8 mouse cellular contexts compared by ENCODE assay signal in the genomic region with DNA sequence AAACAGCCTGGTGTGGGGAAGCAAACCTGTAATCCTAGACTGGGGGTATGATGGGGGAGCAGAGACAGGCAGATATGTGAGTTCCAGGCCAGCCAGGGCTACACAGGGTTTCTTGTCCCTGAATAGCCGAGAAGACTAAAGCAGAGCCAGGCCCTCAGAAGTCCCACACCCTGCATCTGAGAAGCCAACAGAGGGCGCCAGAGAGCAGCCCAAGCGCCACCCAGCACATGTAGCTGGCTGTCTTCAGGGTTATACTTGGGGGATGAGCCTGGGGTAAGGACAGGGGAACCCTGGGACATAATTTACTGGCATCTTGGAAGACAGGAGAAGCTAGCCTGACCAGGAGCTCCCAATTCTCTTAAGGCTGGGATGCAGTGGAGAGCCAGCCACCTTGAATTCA. TPM values are rescaled to one million over a fixed set of nuclear protein-coding genes. Genes with fewer than 3 reads are reported as not detected.
DNase-seq lines count a peak whose midpoint lies in the region; ATAC-seq and TF ChIP-seq lines count a peak whose summit lies in the region.

No protein-coding gene starts in this region.

- no peak for TF ChIP-seq POLR2A in thymus, adult 2 months (IDR thresholded peaks at IDR 0.05; ENCODE audit: control insufficient read depth, extremely low read depth, insufficient read depth, low read length, poor library complexity)

- peak overlapping the region; percentile 16; the same call in 1 of the 2 replicates for H3K4me2 ChIP-seq in liver, embryonic 14.5 days (ENCODE audit: low read depth)
- no peak overlapping the region for H3K4me2 ChIP-seq in neural tube, embryonic 13.5 days

- WGBS in liver, embryonic 14.5 days (ENCODE audit: insufficient replicate concordance), result 3% methylated on average over 3 of the region's 3 CpGs
- 0% methylated on average over 3 of the region's 3 CpGs for WGBS in neural tube, embryonic 13.5 days
- WGBS in thymus, adult 2 months, result 4% methylated on average over 3 of the region's 3 CpGs

- intact Hi-C loops in gastrocnemius, postnatal 36 days (cut with DNase I), result loop anchor here (5.0 kb wide), 1 partner anchor 253 kb away; no protein-coding TSS in a partner anchor

- TF ChIP-seq CTCF in liver, embryonic 14.5 days (IDR thresholded peaks at IDR 0.05; ENCODE audit: low read depth), result peak; percentile 99
- peak; percentile 98 for TF ChIP-seq CTCF in thymus, adult 2 months (IDR thresholded peaks at IDR 0.05; ENCODE audit: borderline replicate concordance, control insufficient read depth, extremely low read depth, insufficient read depth, low read length, poor library complexity)

- H3K9ac ChIP-seq in liver, embryonic 14.5 days (replicated peaks), result no peak overlapping the region
- 0 out of 2 replicates have a peak overlapping the region, but pooled peaks have one; percentile 23 for H3K9ac ChIP-seq in neural tube, embryonic 13.5 days

- H3K9me3 ChIP-seq in liver, embryonic 14.5 days (ENCODE audit: control insufficient read depth, low read length), result no peaks in the 10 kb centered on the region
- no peaks in the 10 kb centered on the region for H3K9me3 ChIP-seq in neural tube, embryonic 13.5 days

- H3K4me1 ChIP-seq in liver, embryonic 14.5 days (replicated peaks; ENCODE audit: control insufficient read depth in 2 of 2, insufficient read depth in 2 of 2, low read length in 1 of 2), result peaks cover 9 to 22% of the 10 kb centered on the region in 2 experiments; a peak in 3 of 4 replicates
- H3K4me1 ChIP-seq in neural tube, embryonic 13.5 days (replicated peaks), result peaks cover 53% of the 10 kb centered on the region
- peaks cover 20% of the 10 kb centered on the region for H3K4me1 ChIP-seq in thymus, adult 2 months (replicated peaks; ENCODE audit: control insufficient read depth, insufficient read depth, low read length)

- peak; percentile 91 for DNase-seq in 3T3-L1 (ENCODE audit: low read depth, low spot score)
- DNase-seq in T-cell, adult 2 months (ENCODE audit: low spot score), result peak; percentile 76
- DNase-seq in cerebellum, postnatal 4 days (ENCODE audit: low spot score in 2 of 2), result peak; percentile 57 to 83
- DNase-seq in gastrocnemius, postnatal 36 days, result peak; percentile 63 to 66
- DNase-seq in kidney, adult 18-20 months, result peak; percentile 81
- peak; percentile 55 to 66 (median 63) for DNase-seq in liver, embryonic 14.5 days (ENCODE audit: low read depth in 3 of 3, low spot score in 3 of 3)
- peak; percentile 77 for DNase-seq in thymus, adult 2 months

- H3K27me3 ChIP-seq in liver, embryonic 14.5 days (ENCODE audit: control insufficient read depth, insufficient read depth, low read length), result no peaks in the 10 kb centered on the region
- H3K27me3 ChIP-seq in neural tube, embryonic 13.5 days, result no peaks in the 10 kb centered on the region
- H3K27me3 ChIP-seq in thymus, adult 2 months (ENCODE audit: control insufficient read depth, insufficient read depth, low read length), result no peaks in the 10 kb centered on the region

- peak; percentile 32; the same call in 1 of the 2 replicates for ATAC-seq in liver, embryonic 14.5 days (ENCODE audit: insufficient read depth)
- peak; percentile 16; the same call in 1 of the 2 replicates for ATAC-seq in neural tube, embryonic 13.5 days (ENCODE audit: low read depth)

- no peak overlapping the region for H3K27ac ChIP-seq in liver, embryonic 14.5 days
- H3K27ac ChIP-seq in neural tube, embryonic 13.5 days (replicated peaks), result no peak overlapping the region
- no peak overlapping the region for H3K27ac ChIP-seq in thymus, adult 2 months (ENCODE audit: control insufficient read depth, insufficient read depth, low read length)

- H3K4me3 ChIP-seq in liver, embryonic 14.5 days (ENCODE audit: insufficient read depth in 1 of 2, low read depth in 2 of 2, low read length in 2 of 2), result no peak overlapping the region
- H3K4me3 ChIP-seq in neural tube, embryonic 13.5 days, result no peak overlapping the region
- H3K4me3 ChIP-seq in thymus, adult 2 months (ENCODE audit: control insufficient read depth, insufficient read depth, low read length), result no peak overlapping the region

- H3K36me3 ChIP-seq in liver, embryonic 14.5 days (replicated peaks; ENCODE audit: control insufficient read depth, insufficient read depth, low read depth), result peaks cover 55% of the 10 kb centered on the region
- H3K36me3 ChIP-seq in neural tube, embryonic 13.5 days, result peaks cover 52% of the 10 kb centered on the region
- peaks cover 20% of the 10 kb centered on the region for H3K36me3 ChIP-seq in thymus, adult 2 months (ENCODE audit: control insufficient read depth, insufficient read depth, low read length)

- TF ChIP-seq EP300 in liver, embryonic 14.5 days (IDR thresholded peaks at IDR 0.05; ENCODE audit: low read depth), result no peak

RNA-seq across cellular contexts. Expression of a gene that starts 4.5 kb away (rescaled TPM):
- total RNA-seq in gastrocnemius, postnatal 36 days (2021), result 1 to 10 TPM; 5.9 to 6.0 TPM
- polyA plus RNA-seq in liver, embryonic 14.5 days (2012; rRNA removed), result 46.2 and 47.9 TPM in 2 replicates
- polyA plus RNA-seq in liver, embryonic 14.5 days (2014; fragmentation: Nextera tagmentation; extraction: Ambion mirVana), result 84.7 and 87.3 TPM in 2 replicates
- polyA plus RNA-seq in neural tube, embryonic 13.5 days (2015; fragmentation: Nextera tagmentation; extraction: Ambion mirVana), result 100 and 110 TPM in 2 replicates
- polyA plus RNA-seq in thymus, adult 2 months (2012; rRNA removed), result 57.1 and 65.9 TPM in 2 replicates

RNA-seq across cellular contexts. Expression of a gene that starts 9.1 kb away (rescaled TPM):
- 100 to 1,000 TPM; 104 to 106 TPM for total RNA-seq in gastrocnemius, postnatal 36 days (2021)
- 26.1 and 27.4 TPM in 2 replicates for polyA plus RNA-seq in liver, embryonic 14.5 days (2012; rRNA removed)
- polyA plus RNA-seq in liver, embryonic 14.5 days (2014; fragmentation: Nextera tagmentation; extraction: Ambion mirVana), result 57.7 and 58.1 TPM in 2 replicates
- polyA plus RNA-seq in neural tube, embryonic 13.5 days (2015; fragmentation: Nextera tagmentation; extraction: Ambion mirVana), result 98.2 and 125 TPM in 2 replicates
- polyA plus RNA-seq in thymus, adult 2 months (2012; rRNA removed), result 46.0 and 61.3 TPM in 2 replicates

RNA-seq across cellular contexts. Expression of a gene that starts 21.5 kb away (rescaled TPM):
- total RNA-seq in gastrocnemius, postnatal 36 days (2021), result not detected
- polyA plus RNA-seq in liver, embryonic 14.5 days (2012; rRNA removed), result 0.06 and 0.12 TPM in 2 replicates
- polyA plus RNA-seq in liver, embryonic 14.5 days (2014; fragmentation: Nextera tagmentation; extraction: Ambion mirVana), result 0.16 and 0.28 TPM in 2 replicates
- 21.6 and 23.4 TPM in 2 replicates for polyA plus RNA-seq in neural tube, embryonic 13.5 days (2015; fragmentation: Nextera tagmentation; extraction: Ambion mirVana)
- 4.6 and 5.0 TPM in 2 replicates for polyA plus RNA-seq in thymus, adult 2 months (2012; rRNA removed)

RNA-seq across cellular contexts. Expression of a gene that starts 58.0 kb away (rescaled TPM):
- total RNA-seq in gastrocnemius, postnatal 36 days (2021), result 10 to 100 TPM; 16.1 to 29.8 TPM
- 0.90 and 0.97 TPM in 2 replicates for polyA plus RNA-seq in liver, embryonic 14.5 days (2012; rRNA removed)
- polyA plus RNA-seq in liver, embryonic 14.5 days (2014; fragmentation: Nextera tagmentation; extraction: Ambion mirVana), result 0.39 and 0.52 TPM in 2 replicates
- polyA plus RNA-seq in neural tube, embryonic 13.5 days (2015; fragmentation: Nextera tagmentation; extraction: Ambion mirVana), result 1.5 and 1.8 TPM in 2 replicates
- 22.7 and 24.5 TPM in 2 replicates for polyA plus RNA-seq in thymus, adult 2 months (2012; rRNA removed)
